Mouse (Mus musculus): ENCODE data around the gene Cox4i1. TPM values are rescaled to one million over a fixed set of nuclear protein-coding genes. Genes with fewer than 3 reads are reported as not detected.

Cox4i1 gene
- total and polyA plus RNA-seq, 3 experiments, result 4,113 to 4,965 (median 4,656) TPM

DNA sequence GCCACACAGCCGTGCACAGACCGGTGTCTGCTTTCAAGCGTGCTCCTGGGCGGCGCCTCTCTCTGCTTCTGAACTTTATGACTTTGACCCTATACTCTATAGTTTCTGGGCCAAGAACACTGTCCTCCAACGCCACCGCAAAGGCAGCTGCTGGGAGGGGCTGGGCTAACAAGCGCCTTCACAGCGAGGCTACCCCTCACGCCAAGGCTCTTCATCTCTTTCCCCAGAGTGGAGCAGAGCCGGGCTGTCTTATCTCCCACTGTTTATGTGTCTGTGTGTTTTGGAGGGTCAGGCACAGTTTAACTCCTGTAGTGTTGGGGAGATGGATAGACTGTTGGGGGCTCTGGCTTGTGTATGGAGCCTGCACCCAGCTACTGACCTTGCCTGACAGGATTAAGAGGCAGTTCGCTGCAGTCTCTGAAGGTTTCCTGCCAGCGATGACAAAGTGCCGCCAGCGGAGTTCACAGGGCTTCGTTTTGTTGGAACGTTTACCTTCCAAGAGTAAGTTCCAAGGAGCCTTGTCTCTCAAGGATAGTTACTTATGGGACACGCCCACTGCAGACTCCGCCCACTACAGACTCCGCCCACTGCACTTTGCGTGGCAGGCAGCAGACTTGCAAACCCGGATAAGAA, 26.0 kb downstream of the Cox4i1 start:
- no peak for DNase-seq
- intact Hi-C loops (cut with DNase I), result no loop called here
- no peaks in the 10 kb centered on the region for H3K79me2 ChIP-seq (replicated peaks; ENCODE audit: control insufficient read depth, insufficient read depth, low read length)
- H3K9ac ChIP-seq (ENCODE audit: low read depth, low read length), result no peak overlapping the region
- H3K27ac ChIP-seq, result no peak overlapping the region
- 38% methylated on average over 22 of the region's 22 CpGs for WGBS
- no peaks in the 10 kb centered on the region for H3K36me3 ChIP-seq (ENCODE audit: control insufficient read depth, insufficient read depth, low read length)
- H3K27me3 ChIP-seq (ENCODE audit: control insufficient read depth, insufficient read depth, low read length), result no peaks in the 10 kb centered on the region
- no peak for TF ChIP-seq CTCF (IDR thresholded peaks at IDR 0.05)
- H3K4me3 ChIP-seq, result no peak overlapping the region
- H3K4me1 ChIP-seq (ENCODE audit: control insufficient read depth, insufficient read depth, low read length), result peaks cover 10% of the 10 kb centered on the region

DNA sequence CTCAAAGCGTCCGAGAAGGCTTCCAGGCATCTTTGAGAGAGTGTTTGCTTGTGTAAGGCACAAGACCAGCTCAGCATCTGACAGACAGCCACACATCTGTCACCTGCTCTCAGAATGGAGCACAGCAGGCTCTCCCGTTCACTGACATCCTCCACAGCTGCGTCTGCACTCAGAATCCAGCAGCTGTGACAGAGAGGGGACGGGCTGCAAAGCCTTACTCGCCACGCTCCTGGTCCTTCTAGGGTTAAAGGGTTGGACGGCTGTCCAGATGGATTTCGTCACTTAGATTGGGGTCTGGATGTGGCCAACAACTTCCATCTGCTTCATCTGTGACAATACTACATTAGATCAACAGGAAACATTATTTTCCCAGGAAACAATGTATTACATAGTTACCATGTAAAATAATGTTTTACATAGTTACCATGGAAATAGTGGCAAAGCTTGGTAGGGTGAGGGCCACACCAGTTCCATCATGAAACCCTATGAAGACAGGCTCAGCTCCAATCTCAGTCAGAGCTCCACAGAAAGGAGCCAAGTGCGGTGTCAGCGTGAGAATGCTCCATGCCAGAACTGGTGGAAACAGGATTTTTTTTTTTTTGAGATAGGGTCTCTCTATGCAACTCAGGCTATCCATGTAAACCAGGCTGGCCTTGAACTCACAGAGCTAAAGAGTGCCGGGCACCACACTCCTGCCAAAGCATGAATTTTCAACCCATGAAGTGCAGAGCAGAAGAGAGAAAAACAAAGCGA, 28.6 kb downstream of the Cox4i1 start:
- Histone ChIP-seq H3K36me3 (ENCODE audit: control insufficient read depth, insufficient read depth, low read length) (no peaks in the 10 kb centered on the region), H3K4me1 (ENCODE audit: control insufficient read depth, insufficient read depth, low read length) (peaks cover 17% of the 10 kb centered on the region), H3K4me3 (no peak overlapping the region), H3K27ac (peak overlapping the region; percentile 39), H3K9ac (ENCODE audit: low read depth, low read length) (peak overlapping the region; percentile 22; the same call in 1 of the 2 replicates), H3K27me3 (ENCODE audit: control insufficient read depth, insufficient read depth, low read length) (no peaks in the 10 kb centered on the region), H3K79me2 (replicated peaks; ENCODE audit: control insufficient read depth, insufficient read depth, low read length) (no peaks in the 10 kb centered on the region)
- intact Hi-C loops (cut with DNase I), result loop anchor here (5.0 kb wide), 2 partner anchors 41 to 56 kb away; partner anchors contain the start of gene Irf8
- 21% methylated on average over 13 of the region's 13 CpGs for WGBS
- DNase-seq, result peak; percentile 51 to 57
- 0 out of 2 replicates have a peak, but pooled peaks have one; percentile 9 for TF ChIP-seq EP300 (IDR thresholded peaks at IDR 0.05; ENCODE audit: insufficient read depth, low read depth, low read length)
- TF ChIP-seq CTCF (IDR thresholded peaks at IDR 0.05), result no peak

DNA sequence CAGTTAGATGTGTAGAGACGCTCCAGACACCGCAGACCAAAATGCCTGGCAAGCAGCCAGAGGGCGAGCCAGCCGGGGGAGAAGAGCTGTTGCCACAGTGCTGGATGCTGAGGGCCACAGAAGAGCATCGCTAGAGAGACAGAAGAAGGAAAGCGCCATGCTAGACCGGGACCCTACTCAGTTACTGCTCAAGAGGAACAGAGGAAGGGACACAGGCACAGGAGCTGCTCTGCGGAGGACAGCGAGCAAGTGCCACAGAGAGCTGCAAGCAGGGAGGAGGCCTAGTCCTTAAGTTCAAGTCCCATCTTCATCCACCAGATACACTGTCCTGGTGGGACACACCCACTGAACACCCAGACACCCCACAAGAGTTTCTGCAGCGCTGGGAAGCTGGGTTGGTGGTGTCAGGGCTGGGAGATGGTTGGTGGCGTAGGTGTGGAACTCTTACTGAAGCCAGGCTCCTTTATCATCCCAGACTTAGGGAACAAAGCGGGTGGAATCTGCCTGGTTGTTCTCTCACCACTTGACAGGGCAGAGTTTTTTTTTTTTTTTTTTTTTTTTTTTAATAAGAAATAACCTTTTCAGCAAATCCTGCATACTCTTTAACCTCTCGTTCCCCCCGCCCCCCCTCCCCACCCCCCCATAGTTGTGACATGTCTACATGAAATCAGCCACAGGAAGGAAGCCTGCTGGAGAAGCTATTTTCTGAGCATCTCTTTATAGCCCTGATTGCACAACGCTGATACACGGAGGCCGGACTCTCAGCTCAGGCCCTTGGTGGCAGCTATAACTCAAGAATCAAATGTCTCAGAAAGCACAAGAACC, 29.3 kb downstream of the Cox4i1 start:
- DNase-seq, result peak; percentile 62 to 68
- H3K36me3 ChIP-seq (ENCODE audit: control insufficient read depth, insufficient read depth, low read length), result no peaks in the 10 kb centered on the region
- 39% methylated on average over 17 of the region's 17 CpGs for WGBS
- H3K4me3 ChIP-seq, result no peak overlapping the region
- TF ChIP-seq POLR2A (IDR thresholded peaks at IDR 0.05; ENCODE audit: insufficient read depth, low read depth, low read length) (no peak), CTCF (IDR thresholded peaks at IDR 0.05) (no peak), EP300 (IDR thresholded peaks at IDR 0.05; ENCODE audit: insufficient read depth, low read depth, low read length) (no peak)
- H3K4me1 ChIP-seq (ENCODE audit: control insufficient read depth, insufficient read depth, low read length), result peaks cover 17% of the 10 kb centered on the region
- no peaks in the 10 kb centered on the region for H3K27me3 ChIP-seq (ENCODE audit: control insufficient read depth, insufficient read depth, low read length)
- peak overlapping the region; percentile 39 for H3K27ac ChIP-seq
- H3K79me2 ChIP-seq (replicated peaks; ENCODE audit: control insufficient read depth, insufficient read depth, low read length), result no peaks in the 10 kb centered on the region
- intact Hi-C loops (cut with DNase I), result loop anchor here (5.0 kb wide), 2 partner anchors 40 to 55 kb away; partner anchors contain the start of gene Irf8
- no peak overlapping the region for H3K9ac ChIP-seq (ENCODE audit: low read depth, low read length)

- no peaks in the 10 kb centered on the region for H3K36me3 ChIP-seq (ENCODE audit: control insufficient read depth, insufficient read depth, low read length)
- H3K27ac ChIP-seq, result peak overlapping the region; percentile 2; the same call in 1 of the 2 replicates
- H3K4me1 ChIP-seq (ENCODE audit: control insufficient read depth, insufficient read depth, low read length), result peaks cover 17% of the 10 kb centered on the region
- no peak overlapping the region for H3K4me3 ChIP-seq
- TF ChIP-seq EP300 (IDR thresholded peaks at IDR 0.05; ENCODE audit: insufficient read depth, low read depth, low read length) (no peak), POLR2A (IDR thresholded peaks at IDR 0.05; ENCODE audit: insufficient read depth, low read depth, low read length) (no peak), CTCF (IDR thresholded peaks at IDR 0.05) (peak; percentile 66)
- intact Hi-C loops (cut with DNase I), result loop anchor here (5.0 kb wide), 2 partner anchors 39 to 54 kb away; partner anchors contain the start of gene Irf8
- no peak overlapping the region for H3K9ac ChIP-seq (ENCODE audit: low read depth, low read length)
- H3K27me3 ChIP-seq (ENCODE audit: control insufficient read depth, insufficient read depth, low read length), result no peaks in the 10 kb centered on the region
- no peak for DNase-seq
- no peaks in the 10 kb centered on the region for H3K79me2 ChIP-seq (replicated peaks; ENCODE audit: control insufficient read depth, insufficient read depth, low read length)
These were observed 29.9 kb downstream of the Cox4i1 start for GRCm38 (mm10) chr8:120697979-120698272.

GRCm38 (mm10) chr8:120698426-120698825, 30.4 kb downstream of the Cox4i1 start:
- WGBS, result 54% methylated on average over 7 of the region's 7 CpGs
- no peak for DNase-seq
- Histone ChIP-seq H3K79me2 (replicated peaks; ENCODE audit: control insufficient read depth, insufficient read depth, low read length) (no peaks in the 10 kb centered on the region), H3K9ac (ENCODE audit: low read depth, low read length) (no peak overlapping the region), H3K4me3 (no peak overlapping the region), H3K27me3 (ENCODE audit: control insufficient read depth, insufficient read depth, low read length) (no peaks in the 10 kb centered on the region), H3K36me3 (ENCODE audit: control insufficient read depth, insufficient read depth, low read length) (no peaks in the 10 kb centered on the region), H3K27ac (peak overlapping the region; percentile 31), H3K4me1 (ENCODE audit: control insufficient read depth, insufficient read depth, low read length) (peaks cover 17% of the 10 kb centered on the region)
- TF ChIP-seq POLR2A (IDR thresholded peaks at IDR 0.05; ENCODE audit: insufficient read depth, low read depth, low read length) (no peak), CTCF (IDR thresholded peaks at IDR 0.05) (no peak), EP300 (IDR thresholded peaks at IDR 0.05; ENCODE audit: insufficient read depth, low read depth, low read length) (no peak)
- intact Hi-C loops (cut with DNase I), result loop anchor here (5.0 kb wide), 2 partner anchors 39 to 54 kb away; partner anchors contain the start of gene Irf8
